Mouse (Mus musculus) A20 (cell line): ENCODE data around the gene Atp8a2.
"Not testable (repeated sequence)": the region's sequence is repeated elsewhere in the genome, so short reads cannot be mapped to it uniquely, and the experiment has no call there.

Experiments
- DNase-seq: peaks from one replicate; pipeline ENCODE4 v3.0.0-alpha.2; 2011; ENCODE audit warnings: low read depth, low spot score

Atp8a2 gene

GRCm38 (mm10) chr14:59716443-59717085 lies 480.4 kb downstream of the Atp8a2 start:
- not testable (repeated sequence) for DNase-seq

GRCm38 (mm10) chr14:59715695-59716442 lies 481.1 kb downstream of the Atp8a2 start:
- no peak for DNase-seq

GRCm38 (mm10) chr14:59709505-59710335 lies 487.3 kb downstream of the Atp8a2 start:
- no peak for DNase-seq

- no peak for DNase-seq
Observed at GRCm38 (mm10) chr14:59708009-59708408, 489.0 kb downstream of the Atp8a2 start.

GRCm38 (mm10) chr14:59705326-59706058 lies 491.5 kb downstream of the Atp8a2 start:
- no peak for DNase-seq

GRCm38 (mm10) chr14:59701492-59701891 lies 495.5 kb downstream of the Atp8a2 start:
- DNase-seq: no peak

GRCm38 (mm10) chr14:59695160-59695559 lies 501.8 kb downstream of the Atp8a2 start:
- no peak for DNase-seq

- no peak for DNase-seq
Observed at GRCm38 (mm10) chr14:59692164-59692563, 504.8 kb downstream of the Atp8a2 start.

- no peak for DNase-seq
Observed at GRCm38 (mm10) chr14:59691402-59691801, 505.6 kb downstream of the Atp8a2 start.

GRCm38 (mm10) chr14:59690954-59691353 lies 506.0 kb downstream of the Atp8a2 start:
- DNase-seq: no peak

GRCm38 (mm10) chr14:59689596-59689995 lies 507.4 kb downstream of the Atp8a2 start:
- DNase-seq: no peak

GRCm38 (mm10) chr14:59686229-59686628 lies 510.8 kb downstream of the Atp8a2 start:
- no peak for DNase-seq

GRCm38 (mm10) chr14:59685343-59685742 lies 511.6 kb downstream of the Atp8a2 start:
- no peak for DNase-seq

- DNase-seq: no peak
Observed at GRCm38 (mm10) chr14:59681906-59682305, 515.1 kb downstream of the Atp8a2 start.

- DNase-seq: no peak
Observed at GRCm38 (mm10) chr14:59677598-59678003, 519.4 kb downstream of the Atp8a2 start.

GRCm38 (mm10) chr14:59675330-59675729 lies 521.6 kb downstream of the Atp8a2 start:
- no peak for DNase-seq

- no peak for DNase-seq
Observed at GRCm38 (mm10) chr14:59674556-59674955, 522.4 kb downstream of the Atp8a2 start.

- DNase-seq: no peak
Observed at GRCm38 (mm10) chr14:59672893-59673515, 524.0 kb downstream of the Atp8a2 start.

GRCm38 (mm10) chr14:59657098-59657497 lies 539.9 kb downstream of the Atp8a2 start:
- no peak for DNase-seq

- no peak for DNase-seq
Observed at GRCm38 (mm10) chr14:59656591-59656990, 540.4 kb downstream of the Atp8a2 start.

GRCm38 (mm10) chr14:59649337-59649736 lies 547.6 kb downstream of the Atp8a2 start:
- no peak for DNase-seq
